Mouse (Mus musculus): Measurements from ENCODE around the gene Slc9a4. TPM values are rescaled to one million over a fixed set of nuclear protein-coding genes. Genes with fewer than 3 reads are reported as not detected.
A peak's percentile ranks its signal among the peaks of the same experiment; 100 is the strongest.

The Slc9a4 gene
- 0.17 and 0.20 TPM in 2 replicates for polyA plus RNA-seq (2012; rRNA removed)

- H3K4me1 ChIP-seq (ENCODE audit: control insufficient read depth, insufficient read depth, low read length) = no peaks in the 10 kb centered on the region
- TF ChIP-seq POLR2A (IDR thresholded peaks at IDR 0.05; ENCODE audit: borderline replicate concordance, insufficient read depth, low read length) (no peak), CTCF (IDR thresholded peaks at IDR 0.05; ENCODE audit: borderline replicate concordance, insufficient read depth, low read depth, low read length) (peak; percentile 65; the same call in 1 of the 2 replicates)
- H3K27me3 ChIP-seq (ENCODE audit: control insufficient read depth, insufficient read depth, low read length) = no peaks in the 10 kb centered on the region
- DNase-seq = peak; percentile 12 to 25
- no peak within 1 kb of the TSS for H3K4me3 ChIP-seq (replicated peaks; ENCODE audit: insufficient read depth, low read depth, low read length)
- H3K27ac ChIP-seq (ENCODE audit: insufficient read depth, low read length) = no peak within 1 kb of the TSS
- 12% methylated on average over 7 of the region's 7 CpGs for WGBS
Measured at GRCm38 (mm10) chr1:40579784-40580183, at the start of gene Slc9a4. TSS of gene Slc9a4 (plus strand) at chr1:40580081.

- WGBS = 78% methylated on average over 5 of the region's 5 CpGs
- no peaks in the 10 kb centered on the region for H3K4me1 ChIP-seq (ENCODE audit: control insufficient read depth, insufficient read depth, low read length)
- no peak overlapping the region for H3K4me3 ChIP-seq (replicated peaks; ENCODE audit: insufficient read depth, low read depth, low read length)
- no peak overlapping the region for H3K27ac ChIP-seq (ENCODE audit: insufficient read depth, low read length)
- DNase-seq = no peak
- no peaks in the 10 kb centered on the region for H3K27me3 ChIP-seq (ENCODE audit: control insufficient read depth, insufficient read depth, low read length)
- TF ChIP-seq POLR2A (IDR thresholded peaks at IDR 0.05; ENCODE audit: borderline replicate concordance, insufficient read depth, low read length) (no peak), CTCF (IDR thresholded peaks at IDR 0.05; ENCODE audit: borderline replicate concordance, insufficient read depth, low read depth, low read length) (no peak)
Measured at GRCm38 (mm10) chr1:40537577-40537976, 42.3 kb upstream of the Slc9a4 start.

GRCm38 (mm10) chr1:40544650-40545049 is 35.2 kb upstream of the Slc9a4 start:
- DNase-seq = peak; percentile 9 to 14
- H3K27me3 ChIP-seq (ENCODE audit: control insufficient read depth, insufficient read depth, low read length) = no peaks in the 10 kb centered on the region
- no peak overlapping the region for H3K4me3 ChIP-seq (replicated peaks; ENCODE audit: insufficient read depth, low read depth, low read length)
- no peak for TF ChIP-seq POLR2A (IDR thresholded peaks at IDR 0.05; ENCODE audit: borderline replicate concordance, insufficient read depth, low read length)
- peak; percentile 52; the same call in 1 of the 2 replicates for TF ChIP-seq CTCF (IDR thresholded peaks at IDR 0.05; ENCODE audit: borderline replicate concordance, insufficient read depth, low read depth, low read length)
- H3K27ac ChIP-seq (ENCODE audit: insufficient read depth, low read length) = no peak overlapping the region
- H3K4me1 ChIP-seq (ENCODE audit: control insufficient read depth, insufficient read depth, low read length) = no peaks in the 10 kb centered on the region
- 0% methylated on average over 2 of the region's 2 CpGs for WGBS

GRCm38 (mm10) chr1:40546645-40547044 is 33.2 kb upstream of the Slc9a4 start:
- Histone ChIP-seq H3K27me3 (ENCODE audit: control insufficient read depth, insufficient read depth, low read length) (no peaks in the 10 kb centered on the region), H3K4me3 (replicated peaks; ENCODE audit: insufficient read depth, low read depth, low read length) (no peak overlapping the region), H3K4me1 (ENCODE audit: control insufficient read depth, insufficient read depth, low read length) (no peaks in the 10 kb centered on the region), H3K27ac (ENCODE audit: insufficient read depth, low read length) (no peak overlapping the region)
- no peak for DNase-seq
- TF ChIP-seq CTCF (IDR thresholded peaks at IDR 0.05; ENCODE audit: borderline replicate concordance, insufficient read depth, low read depth, low read length) (no peak), POLR2A (IDR thresholded peaks at IDR 0.05; ENCODE audit: borderline replicate concordance, insufficient read depth, low read length) (no peak)
- WGBS = 89% methylated on average over 4 of the region's 4 CpGs

GRCm38 (mm10) chr1:40547064-40547572 is 32.8 kb upstream of the Slc9a4 start:
- Histone ChIP-seq H3K4me1 (ENCODE audit: control insufficient read depth, insufficient read depth, low read length) (no peaks in the 10 kb centered on the region), H3K27ac (ENCODE audit: insufficient read depth, low read length) (no peak overlapping the region), H3K4me3 (replicated peaks; ENCODE audit: insufficient read depth, low read depth, low read length) (no peak overlapping the region), H3K27me3 (ENCODE audit: control insufficient read depth, insufficient read depth, low read length) (no peaks in the 10 kb centered on the region)
- WGBS = 44% methylated on average over 11 of the region's 11 CpGs
- DNase-seq = no peak
- TF ChIP-seq CTCF (IDR thresholded peaks at IDR 0.05; ENCODE audit: borderline replicate concordance, insufficient read depth, low read depth, low read length) (no peak), POLR2A (IDR thresholded peaks at IDR 0.05; ENCODE audit: borderline replicate concordance, insufficient read depth, low read length) (no peak)

- Histone ChIP-seq H3K27ac (ENCODE audit: insufficient read depth, low read length) (no peak overlapping the region), H3K4me3 (replicated peaks; ENCODE audit: insufficient read depth, low read depth, low read length) (no peak overlapping the region), H3K27me3 (ENCODE audit: control insufficient read depth, insufficient read depth, low read length) (no peaks in the 10 kb centered on the region), H3K4me1 (ENCODE audit: control insufficient read depth, insufficient read depth, low read length) (no peaks in the 10 kb centered on the region)
- WGBS = 15% methylated on average over 10 of the region's 10 CpGs
- DNase-seq = no peak
- no peak for TF ChIP-seq CTCF (IDR thresholded peaks at IDR 0.05; ENCODE audit: borderline replicate concordance, insufficient read depth, low read depth, low read length)
- TF ChIP-seq POLR2A (IDR thresholded peaks at IDR 0.05; ENCODE audit: borderline replicate concordance, insufficient read depth, low read length) = no peak
Measured at GRCm38 (mm10) chr1:40547762-40548161, 32.1 kb upstream of the Slc9a4 start.

- no peak overlapping the region for H3K27ac ChIP-seq (ENCODE audit: insufficient read depth, low read length)
- TF ChIP-seq CTCF (IDR thresholded peaks at IDR 0.05; ENCODE audit: borderline replicate concordance, insufficient read depth, low read depth, low read length) (no peak), POLR2A (IDR thresholded peaks at IDR 0.05; ENCODE audit: borderline replicate concordance, insufficient read depth, low read length) (no peak)
- 69% methylated on average over 4 of the region's 4 CpGs for WGBS
Measured at GRCm38 (mm10) chr1:40569374-40569773, 10.5 kb upstream of the Slc9a4 start.

GRCm38 (mm10) chr1:40580269-40580668 is 388 bp downstream of the Slc9a4 start:
- Histone ChIP-seq H3K4me1 (ENCODE audit: control insufficient read depth, insufficient read depth, low read length) (no peaks in the 10 kb centered on the region), H3K27me3 (ENCODE audit: control insufficient read depth, insufficient read depth, low read length) (no peaks in the 10 kb centered on the region), H3K4me3 (replicated peaks; ENCODE audit: insufficient read depth, low read depth, low read length) (no peak overlapping the region), H3K27ac (ENCODE audit: insufficient read depth, low read length) (no peak overlapping the region)
- WGBS = 69% methylated on average over 14 of the region's 14 CpGs
- TF ChIP-seq CTCF (IDR thresholded peaks at IDR 0.05; ENCODE audit: borderline replicate concordance, insufficient read depth, low read depth, low read length) (no peak), POLR2A (IDR thresholded peaks at IDR 0.05; ENCODE audit: borderline replicate concordance, insufficient read depth, low read length) (no peak)
- no peak for DNase-seq

More at GRCm38 (mm10) chr1:40569374-40569773, 10.5 kb upstream of the Slc9a4 start:
- Histone ChIP-seq H3K4me3 (replicated peaks; ENCODE audit: insufficient read depth, low read depth, low read length) (no peak overlapping the region), H3K4me1 (ENCODE audit: control insufficient read depth, insufficient read depth, low read length) (no peaks in the 10 kb centered on the region), H3K27me3 (ENCODE audit: control insufficient read depth, insufficient read depth, low read length) (no peaks in the 10 kb centered on the region)
- no peak for DNase-seq
